Mouse (Mus musculus) forebrain, embryonic 14.5 days (tissue): Measurements from ENCODE around the gene Exosc6. TPM values are rescaled to one million over a fixed set of nuclear protein-coding genes. Genes with fewer than 3 reads are reported as not detected.

Experiments used
- ATAC-seq: fragments of 200-750 bp; cut with Nextera tagmentation; 2 replicates; pipeline ENCODE4 v1.8.0; 2017; ENCODE audit warnings: mild to moderate bottlenecking, moderate library complexity
- DNase-seq: peaks from one replicate; pipeline ENCODE4 v3.0.0-alpha.2; 2015; ENCODE audit warnings: low spot score
- H3K27ac ChIP-seq: fragments of 300-500 bp; sonication (generic); 2 replicates; pipeline ENCODE4 v1.5.1; 2014; ENCODE audit warnings: low read depth, mild to moderate bottlenecking, control low read depth, low read length, moderate library complexity
- H3K27me3 ChIP-seq: fragments of 300-500 bp; sonication (generic); replicated peaks from 2 replicates; pipeline ENCODE4 v1.6.1; 2014; ENCODE audit warnings: low read length, control low read depth, mixed read lengths; ENCODE audit not compliant: control insufficient read depth, insufficient read depth
- H3K36me3 ChIP-seq: fragments of 300-500 bp; sonication (generic); 2 replicates; pipeline ENCODE4 v1.6.1; 2014; ENCODE audit warnings: low read length, control low read depth; ENCODE audit not compliant: control insufficient read depth, insufficient read depth
- H3K4me1 ChIP-seq: fragments of 300-500 bp; sonication (generic); 2 replicates; pipeline ENCODE4 v1.6.1; 2014; ENCODE audit warnings: antibody characterized with exemption, low read length, control low read depth; ENCODE audit not compliant: control insufficient read depth, insufficient read depth
- H3K4me2 ChIP-seq: fragments of 300-500 bp; sonication (generic); 2 replicates; pipeline ENCODE4 v1.6.1; 2014; ENCODE audit warnings: mild to moderate bottlenecking, control low read depth, low read length
- H3K4me3 ChIP-seq: fragments of 300-500 bp; sonication (generic); 2 replicates; pipeline ENCODE4 v1.5.1; 2014; ENCODE audit warnings: low read depth, low read length, control low read depth
- H3K9ac ChIP-seq: fragments of 300-500 bp; sonication (generic); 2 replicates; pipeline ENCODE4 v1.6.1; 2014; ENCODE audit warnings: mild to moderate bottlenecking, low read length, control low read depth, moderate library complexity
- H3K9me3 ChIP-seq: fragments of 300-500 bp; sonication (generic); replicated peaks from 2 replicates; pipeline ENCODE4 v1.6.1; 2016; ENCODE audit warnings: low read length, control low read depth, mixed read lengths; ENCODE audit not compliant: control insufficient read depth
- WGBS: fragments of 180-500 bp; shearing (Covaris S2); extraction: QIAGEN DNeasy Blood & Tissue Kit; methylation state at CpG from one replicate; pipeline ENCODE4 v1.1.7; 2014; 5-methylcytosine and 5-hydroxymethylcytosine counted together
- polyA plus RNA-seq: library from polyadenylated mRNA; unstranded; fragments of >200 nt; fragmentation: Nextera tagmentation; extraction: Ambion mirVana; gene quantifications from 2 replicates; pipeline ENCODE4 v1.2.1, GENCODE M21; 2014

Gene Exosc6
- polyA plus RNA-seq, 1 experiment from 2014 or later, result not detected

- Histone ChIP-seq H3K4me3 (peak overlapping the region; percentile 60), H3K9me3 (no peaks in the 10 kb centered on the region), H3K27me3 (no peaks in the 10 kb centered on the region), H3K36me3 (peaks cover 22% of the 10 kb centered on the region), H3K27ac (peak overlapping the region; percentile 74; the same call in 1 of the 2 replicates), H3K4me1 (peaks cover 14% of the 10 kb centered on the region), H3K4me2 (peak overlapping the region; percentile 55), H3K9ac (peak overlapping the region; percentile 69)
- peak; percentile 100 for ATAC-seq
- peak; percentile 100 for DNase-seq
- WGBS, result 6% methylated on average over 37 of the region's 37 CpGs
Measured at GRCm38 (mm10) chr8:111033482-111034215, 22.5 kb upstream of the Exosc6 start.

GRCm38 (mm10) chr8:111034276-111034675 is 21.9 kb upstream of the Exosc6 start:
- Histone ChIP-seq H3K9ac (peak overlapping the region; percentile 69), H3K36me3 (peaks cover 29% of the 10 kb centered on the region), H3K9me3 (no peaks in the 10 kb centered on the region), H3K4me3 (peak overlapping the region; percentile 60), H3K4me2 (peak overlapping the region; percentile 55), H3K27ac (peak overlapping the region; percentile 74; the same call in 1 of the 2 replicates), H3K27me3 (no peaks in the 10 kb centered on the region), H3K4me1 (peaks cover 14% of the 10 kb centered on the region)
- WGBS, result 21% methylated on average over 12 of the region's 12 CpGs
- peak; percentile 42 for DNase-seq
- ATAC-seq, result no peak

- H3K27ac ChIP-seq, result no peak overlapping the region
- H3K4me1 ChIP-seq, result peaks cover 14% of the 10 kb centered on the region
- no peak overlapping the region for H3K4me2 ChIP-seq
- DNase-seq (no peak), ATAC-seq (no peak)
- no peaks in the 10 kb centered on the region for H3K27me3 ChIP-seq
- WGBS, result 94% methylated on average over 15 of the region's 15 CpGs
- H3K36me3 ChIP-seq, result peaks cover 51% of the 10 kb centered on the region
- H3K4me3 ChIP-seq, result no peak overlapping the region
- no peak overlapping the region for H3K9ac ChIP-seq
- H3K9me3 ChIP-seq, result no peaks in the 10 kb centered on the region
Measured at GRCm38 (mm10) chr8:111036591-111036990, 19.5 kb upstream of the Exosc6 start.

GRCm38 (mm10) chr8:111042546-111042945 is 13.6 kb upstream of the Exosc6 start:
- H3K4me3 ChIP-seq, result no peak overlapping the region
- no peak overlapping the region for H3K4me2 ChIP-seq
- no peak overlapping the region for H3K27ac ChIP-seq
- H3K4me1 ChIP-seq, result no peaks in the 10 kb centered on the region
- H3K9me3 ChIP-seq, result no peaks in the 10 kb centered on the region
- ATAC-seq (no peak), DNase-seq (no peak)
- H3K36me3 ChIP-seq, result peaks cover 98% of the 10 kb centered on the region
- H3K27me3 ChIP-seq, result no peaks in the 10 kb centered on the region
- H3K9ac ChIP-seq, result no peak overlapping the region
- WGBS, result 95% methylated on average over 19 of the region's 19 CpGs

GRCm38 (mm10) chr8:111044003-111044734 is 12.0 kb upstream of the Exosc6 start:
- H3K9ac ChIP-seq, result no peak overlapping the region
- WGBS, result 44% methylated on average over 2 of the region's 2 CpGs
- H3K27ac ChIP-seq, result no peak overlapping the region
- H3K27me3 ChIP-seq, result no peaks in the 10 kb centered on the region
- H3K36me3 ChIP-seq, result peaks cover 99% of the 10 kb centered on the region
- no peaks in the 10 kb centered on the region for H3K9me3 ChIP-seq
- ATAC-seq (no peak), DNase-seq (no peak)
- no peak overlapping the region for H3K4me3 ChIP-seq
- no peak overlapping the region for H3K4me2 ChIP-seq
- H3K4me1 ChIP-seq, result no peaks in the 10 kb centered on the region

GRCm38 (mm10) chr8:111048694-111049093 is 7.4 kb upstream of the Exosc6 start:
- ATAC-seq (no peak), DNase-seq (no peak)
- WGBS, result 99% methylated on average over 2 of the region's 2 CpGs
- Histone ChIP-seq H3K27me3 (no peaks in the 10 kb centered on the region), H3K4me2 (no peak overlapping the region), H3K36me3 (peaks cover 98% of the 10 kb centered on the region), H3K4me3 (no peak overlapping the region), H3K9me3 (no peaks in the 10 kb centered on the region), H3K4me1 (no peaks in the 10 kb centered on the region), H3K9ac (no peak overlapping the region), H3K27ac (no peak overlapping the region)

- no peak overlapping the region for H3K9ac ChIP-seq
- no peak for DNase-seq
- no peak overlapping the region for H3K27ac ChIP-seq
- H3K4me2 ChIP-seq, result no peak overlapping the region
- no peak for ATAC-seq
- peaks cover 98% of the 10 kb centered on the region for H3K36me3 ChIP-seq
- 96% methylated on average over 7 of the region's 7 CpGs for WGBS
- no peaks in the 10 kb centered on the region for H3K27me3 ChIP-seq
- no peaks in the 10 kb centered on the region for H3K4me1 ChIP-seq
- no peak overlapping the region for H3K4me3 ChIP-seq
- no peaks in the 10 kb centered on the region for H3K9me3 ChIP-seq
Measured at GRCm38 (mm10) chr8:111049106-111049505, 7.0 kb upstream of the Exosc6 start.

- DNase-seq, result no peak
- no peaks in the 10 kb centered on the region for H3K9me3 ChIP-seq
- peaks cover 75% of the 10 kb centered on the region for H3K36me3 ChIP-seq
- no peaks in the 10 kb centered on the region for H3K27me3 ChIP-seq
- peaks cover 8% of the 10 kb centered on the region for H3K4me1 ChIP-seq
- 92% methylated on average over 12 of the region's 12 CpGs for WGBS
- H3K9ac ChIP-seq, result no peak overlapping the region
- H3K27ac ChIP-seq, result no peak overlapping the region
- H3K4me3 ChIP-seq, result no peak overlapping the region
- no peak for ATAC-seq
- no peak overlapping the region for H3K4me2 ChIP-seq
Measured at GRCm38 (mm10) chr8:111053827-111054518, 2.2 kb upstream of the Exosc6 start.
